Mouse (Mus musculus) limb, embryonic 14.5 days (tissue): ENCODE measurements at regions not wholly inside any gene's neighbourhood (a gene's known extent, or its start where the extent isn't known, plus 50 kb on each side); places are given as distances from the start of the nearest gene placed in this dataset.

Experiments used
- ATAC-seq: fragments of 200-750 bp; cut with Nextera tagmentation; 2 replicates; pipeline ENCODE4 v1.8.0; 2017; ENCODE audit warnings: low read depth, moderate number of reproducible peaks, moderate TSS enrichment; ENCODE audit not compliant: low FRiP score
- DNase-seq: peaks from one replicate; pipeline ENCODE4 v3.0.0-alpha.2; 2015; ENCODE audit warnings: low spot score
- H3K27ac ChIP-seq: fragments of 300-500 bp; sonication (generic); replicated peaks from 2 replicates; pipeline ENCODE4 v1.5.1; 2014; ENCODE audit warnings: low read depth, mild to moderate bottlenecking, low read length, moderate library complexity, mixed read lengths
- H3K27me3 ChIP-seq: fragments of 300-500 bp; sonication (generic); 2 replicates; pipeline ENCODE4 v1.6.1; 2014; ENCODE audit warnings: low read length, mixed read lengths; ENCODE audit not compliant: control insufficient read depth, insufficient read depth
- H3K36me3 ChIP-seq: fragments of 300-500 bp; sonication (generic); 2 replicates; pipeline ENCODE4 v1.6.1; 2014; ENCODE audit warnings: mild to moderate bottlenecking, low read length, moderate library complexity, mixed read lengths; ENCODE audit not compliant: control insufficient read depth, insufficient read depth
- H3K4me1 ChIP-seq: fragments of 300-500 bp; sonication (generic); 2 replicates; pipeline ENCODE4 v1.6.1; 2014; ENCODE audit warnings: antibody characterized with exemption, low read length, mixed read lengths; ENCODE audit not compliant: control insufficient read depth, insufficient read depth
- H3K4me2 ChIP-seq: fragments of 300-500 bp; sonication (generic); replicated peaks from 2 replicates; pipeline ENCODE4 v1.6.1; 2014; ENCODE audit warnings: low read depth, mild to moderate bottlenecking, low read length, moderate library complexity; ENCODE audit not compliant: severe bottlenecking
- H3K4me3 ChIP-seq: fragments of 300-500 bp; sonication (generic); replicated peaks from 2 replicates; pipeline ENCODE4 v1.5.1; 2014; ENCODE audit warnings: low read length
- H3K9ac ChIP-seq: fragments of 300-500 bp; sonication (generic); 2 replicates; pipeline ENCODE4 v1.6.1; 2014; ENCODE audit warnings: mild to moderate bottlenecking, low read depth, low read length, moderate library complexity; ENCODE audit not compliant: severe bottlenecking
- H3K9me3 ChIP-seq: fragments of 300-500 bp; sonication (generic); 2 replicates; pipeline ENCODE4 v1.6.1; 2016; ENCODE audit warnings: low read length; ENCODE audit not compliant: control insufficient read depth
- POLR2A ChIP-seq: fragments of 200-500 bp; IDR thresholded peaks from 2 replicates; pipeline ENCODE4 v1.8.0; 2012; ENCODE audit warnings: inconsistent platforms, mild to moderate bottlenecking, moderate library complexity, borderline replicate concordance; ENCODE audit not compliant: insufficient read depth, insufficient read length; ENCODE audit errors: extremely low read depth
- WGBS: fragments of 180-500 bp; shearing (Covaris S2); extraction: QIAGEN DNeasy Blood & Tissue Kit; methylation state at CpG from one replicate; pipeline ENCODE4 v1.1.7; 2014; 5-methylcytosine and 5-hydroxymethylcytosine counted together

GRCm38 (mm10) chr1:39106650-39107049 lies 86.9 kb upstream of the Npas2 start:
- ATAC-seq (peak; percentile 34; the same call in 1 of the 2 replicates), DNase-seq (no peak)
- H3K9ac ChIP-seq: no peak overlapping the region
- no peaks in the 10 kb centered on the region for H3K36me3 ChIP-seq
- H3K4me3 ChIP-seq: no peak overlapping the region
- no peak for TF ChIP-seq POLR2A
- H3K9me3 ChIP-seq: no peaks in the 10 kb centered on the region
- H3K4me2 ChIP-seq: no peak overlapping the region
- WGBS: 47% methylated on average over 6 of the region's 6 CpGs
- H3K4me1 ChIP-seq: no peaks in the 10 kb centered on the region
- H3K27ac ChIP-seq: no peak overlapping the region
- H3K27me3 ChIP-seq: no peaks in the 10 kb centered on the region

GRCm38 (mm10) chr1:39116319-39116718 lies 77.2 kb upstream of the Npas2 start:
- Histone ChIP-seq H3K4me1 (no peaks in the 10 kb centered on the region), H3K27me3 (no peaks in the 10 kb centered on the region), H3K9ac (no peak overlapping the region), H3K9me3 (no peaks in the 10 kb centered on the region), H3K4me3 (no peak overlapping the region), H3K36me3 (no peaks in the 10 kb centered on the region), H3K4me2 (no peak overlapping the region), H3K27ac (no peak overlapping the region)
- no peak for ATAC-seq
- WGBS: 86% methylated on average over 6 of the region's 6 CpGs
- no peak for TF ChIP-seq POLR2A
- no peak for DNase-seq

GRCm38 (mm10) chr1:39122316-39123015 lies 71.1 kb upstream of the Npas2 start:
- H3K9ac ChIP-seq: no peak overlapping the region
- no peaks in the 10 kb centered on the region for H3K27me3 ChIP-seq
- TF ChIP-seq POLR2A: no peak
- H3K27ac ChIP-seq: no peak overlapping the region
- DNase-seq (no peak), ATAC-seq (no peak)
- H3K4me3 ChIP-seq: no peak overlapping the region
- no peak overlapping the region for H3K4me2 ChIP-seq
- H3K4me1 ChIP-seq: no peaks in the 10 kb centered on the region
- 71% methylated on average over 8 of the region's 8 CpGs for WGBS
- H3K36me3 ChIP-seq: no peaks in the 10 kb centered on the region
- H3K9me3 ChIP-seq: no peaks in the 10 kb centered on the region

- ATAC-seq: no peak
- Histone ChIP-seq H3K4me1 (no peaks in the 10 kb centered on the region), H3K27me3 (no peaks in the 10 kb centered on the region), H3K36me3 (no peaks in the 10 kb centered on the region), H3K9me3 (no peaks in the 10 kb centered on the region), H3K27ac (no peak overlapping the region), H3K4me2 (no peak overlapping the region), H3K9ac (no peak overlapping the region), H3K4me3 (no peak overlapping the region)
- 74% methylated on average over 10 of the region's 10 CpGs for WGBS
- DNase-seq: no peak
- no peak for TF ChIP-seq POLR2A
Observed at GRCm38 (mm10) chr1:39123081-39123812, 70.3 kb upstream of the Npas2 start.

- H3K27ac ChIP-seq: no peak overlapping the region
- ATAC-seq (no peak), DNase-seq (no peak)
- H3K4me1 ChIP-seq: no peaks in the 10 kb centered on the region
- no peak overlapping the region for H3K4me2 ChIP-seq
- H3K36me3 ChIP-seq: no peaks in the 10 kb centered on the region
- H3K4me3 ChIP-seq: no peak overlapping the region
- no peak overlapping the region for H3K9ac ChIP-seq
- TF ChIP-seq POLR2A: no peak
- no peaks in the 10 kb centered on the region for H3K27me3 ChIP-seq
- 88% methylated on average over 2 of the region's 2 CpGs for whole genome bisulfite sequencing
- no peaks in the 10 kb centered on the region for H3K9me3 ChIP-seq
Observed at GRCm38 (mm10) chr1:39123813-39124146, 69.8 kb upstream of the Npas2 start.

GRCm38 (mm10) chr1:39134521-39134920 lies 59.0 kb upstream of the Npas2 start:
- H3K9me3 ChIP-seq: no peaks in the 10 kb centered on the region
- DNase-seq: peak; percentile 67
- peak; percentile 41 for ATAC-seq
- H3K27ac ChIP-seq: peak overlapping the region; percentile 52; the same call in 1 of the 2 replicates
- H3K27me3 ChIP-seq: no peaks in the 10 kb centered on the region
- TF ChIP-seq POLR2A: no peak
- no peak overlapping the region for H3K9ac ChIP-seq
- H3K4me2 ChIP-seq: no peak overlapping the region
- H3K4me3 ChIP-seq: no peak overlapping the region
- H3K36me3 ChIP-seq: no peaks in the 10 kb centered on the region
- no peaks in the 10 kb centered on the region for H3K4me1 ChIP-seq
- 28% methylated on average over 2 of the region's 2 CpGs for WGBS
